Mouse (Mus musculus) layer of hippocampus, postnatal 10 days (tissue): ENCODE measurements around the gene Kcnk1. TPM values are rescaled to one million over a fixed set of nuclear protein-coding genes. Genes with fewer than 3 reads are reported as not detected.

Experiments
- DNase-seq, 2 experiments: peaks; one replicate each; pipeline ENCODE4 v3.0.0; 2021; ENCODE audit warnings: low spot score in 2 of 2
- total RNA-seq, 2 experiments: library from RNA; stranded (reverse); gene quantifications; 2 replicates each; pipeline ENCODE4 v1.2.3; 2021

Gene Kcnk1
- total RNA-seq, 2 experiments from 2014 or later: 62.5 to 67.6 TPM

DNA sequence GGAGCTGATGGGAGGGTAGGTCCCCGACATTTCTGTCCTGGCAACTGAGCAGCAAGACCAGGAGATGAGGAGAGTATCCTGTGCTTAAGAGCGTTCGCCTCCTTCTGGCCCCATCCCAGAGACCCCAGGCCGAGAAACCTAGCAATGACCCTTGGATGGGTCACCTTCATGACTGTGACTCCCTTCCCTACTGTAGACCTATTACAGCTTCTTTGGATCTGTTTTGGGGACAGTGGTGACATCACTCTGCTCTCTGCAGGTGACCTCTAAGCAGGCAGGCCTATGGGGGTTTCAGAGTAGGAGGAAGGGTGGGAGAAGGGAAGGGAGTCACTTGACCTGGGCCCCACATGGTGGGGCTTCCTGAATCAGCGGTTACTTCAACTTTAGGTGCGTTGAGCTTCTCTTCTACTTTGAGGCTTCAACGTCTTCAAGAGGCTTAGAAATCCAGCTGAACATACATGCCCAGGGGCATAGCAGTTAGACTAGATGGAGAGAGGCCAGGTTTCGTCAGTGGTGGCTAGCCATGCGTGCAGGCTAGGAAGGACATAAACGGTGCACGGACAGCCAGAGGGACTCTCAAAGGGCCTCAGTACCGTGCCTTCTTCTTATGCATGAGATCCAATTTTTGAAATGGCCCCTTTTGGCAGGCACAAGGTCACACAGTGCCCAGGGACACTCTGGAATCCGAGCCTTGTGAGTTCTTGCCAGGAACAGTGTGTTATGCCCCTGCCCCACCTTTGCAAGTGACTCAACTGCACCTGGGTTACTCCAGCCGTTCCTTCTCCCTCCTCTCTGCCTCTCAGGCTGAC lies 1.3 kb downstream of the Kcnk1 start:
- peak in 1 of 2 experiments; percentile 36 for DNase-seq

DNA sequence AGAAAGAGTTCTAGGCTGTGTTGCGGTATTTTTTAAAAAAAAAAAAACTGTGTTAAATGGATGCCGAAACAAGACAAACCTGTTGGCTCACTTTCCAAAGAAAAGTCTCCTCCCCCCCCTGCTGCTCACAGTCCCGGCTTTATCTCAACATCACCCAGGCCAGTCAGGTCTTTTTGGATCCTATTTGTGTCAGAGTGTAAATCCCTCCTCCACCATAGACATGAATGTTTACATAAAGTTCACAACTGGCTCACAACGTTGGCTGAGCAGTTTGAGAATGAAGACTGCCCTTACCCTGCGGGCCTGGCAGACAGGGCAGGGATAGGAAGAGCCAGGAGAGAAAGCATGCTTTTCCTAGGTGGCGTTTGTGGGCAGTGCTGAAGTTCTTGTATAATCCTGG lies 2.0 kb downstream of the Kcnk1 start:
- no peak for DNase-seq

DNA sequence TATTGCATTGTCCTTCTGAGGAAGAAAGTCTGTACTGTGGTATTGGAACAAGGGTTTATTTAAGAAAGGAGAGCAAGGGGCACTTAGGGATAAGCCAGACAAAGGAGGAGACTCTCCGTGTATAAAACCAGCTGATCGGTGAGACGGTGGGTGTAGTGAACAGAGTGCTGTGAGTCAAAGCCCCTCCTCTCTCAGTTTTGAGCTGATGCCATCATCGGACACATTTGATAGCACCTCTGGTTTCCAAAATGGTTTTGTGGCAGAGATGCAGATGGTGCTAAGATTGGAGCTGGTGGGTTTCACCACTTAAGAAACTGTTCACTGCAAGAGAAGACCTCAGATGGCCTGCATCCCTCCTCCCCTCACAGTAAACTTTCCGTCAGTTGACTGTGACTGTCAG lies 2.6 kb downstream of the Kcnk1 start:
- no peak for DNase-seq

DNA sequence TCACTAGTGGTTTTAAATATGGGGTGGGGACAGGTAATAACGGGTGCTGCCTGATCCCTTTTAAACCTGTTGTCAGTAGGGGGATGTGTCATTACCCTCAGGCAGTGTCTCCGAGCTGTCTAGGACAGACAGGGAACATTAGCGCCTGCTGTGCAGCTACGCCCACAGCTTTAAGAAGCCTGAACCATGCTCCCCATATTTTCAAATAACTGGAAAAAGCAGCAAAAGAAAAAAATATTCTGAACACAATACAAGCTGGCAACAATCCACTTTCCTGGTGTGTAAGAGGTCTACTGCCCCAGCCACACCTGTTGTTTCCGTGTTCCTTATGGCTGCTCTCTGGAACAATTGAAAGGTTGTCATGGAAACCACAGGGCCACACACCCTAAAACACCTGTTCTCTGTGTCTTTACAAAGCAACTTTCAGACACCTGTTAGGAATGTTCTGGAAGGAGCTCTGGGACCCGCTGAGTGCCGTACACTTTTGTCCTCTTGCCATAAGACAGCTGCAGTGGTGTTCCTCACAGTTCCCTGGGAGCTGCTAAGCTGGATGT lies 4.9 kb downstream of the Kcnk1 start:
- no peak for DNase-seq

DNA sequence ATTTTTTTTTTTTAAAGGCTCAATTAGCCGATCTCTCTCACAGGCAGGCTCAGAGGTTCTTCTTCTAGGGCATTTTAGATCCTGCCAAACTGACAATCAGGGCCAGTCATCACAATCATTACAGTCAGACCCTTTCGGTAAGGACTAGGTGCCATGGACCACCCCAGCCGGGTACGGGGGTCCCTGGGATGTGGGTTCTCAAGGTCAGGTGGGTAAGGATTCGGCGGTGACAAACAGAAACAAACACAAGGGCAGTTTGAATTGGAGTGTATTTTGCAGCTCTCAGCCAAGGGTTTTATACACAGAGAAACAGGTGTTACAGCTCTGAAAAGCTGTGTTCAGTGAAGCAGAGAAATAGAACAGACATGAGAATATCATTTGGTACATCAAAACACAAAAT lies 8.6 kb downstream of the Kcnk1 start:
- no peak for DNase-seq

DNA sequence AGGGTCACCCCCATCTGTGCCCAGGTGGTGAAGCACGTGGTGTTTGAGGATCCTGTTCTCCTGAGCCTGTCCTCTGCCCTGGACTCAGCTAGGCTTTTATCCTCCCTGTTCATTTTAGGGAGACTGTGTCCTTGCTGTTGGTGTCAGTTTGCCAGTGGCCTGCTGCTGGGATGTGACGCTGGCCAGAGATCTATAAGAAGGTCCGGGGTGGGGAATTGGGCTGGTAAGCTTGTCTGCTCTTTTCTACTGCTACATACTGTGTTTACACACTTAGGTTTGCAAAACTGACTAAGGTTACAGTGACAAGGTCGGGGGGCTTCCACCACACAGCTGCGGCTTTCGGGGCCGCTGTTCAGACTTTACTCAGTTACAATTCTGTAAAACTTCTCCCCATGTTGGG lies 10.0 kb downstream of the Kcnk1 start:
- DNase-seq: no peak

DNA sequence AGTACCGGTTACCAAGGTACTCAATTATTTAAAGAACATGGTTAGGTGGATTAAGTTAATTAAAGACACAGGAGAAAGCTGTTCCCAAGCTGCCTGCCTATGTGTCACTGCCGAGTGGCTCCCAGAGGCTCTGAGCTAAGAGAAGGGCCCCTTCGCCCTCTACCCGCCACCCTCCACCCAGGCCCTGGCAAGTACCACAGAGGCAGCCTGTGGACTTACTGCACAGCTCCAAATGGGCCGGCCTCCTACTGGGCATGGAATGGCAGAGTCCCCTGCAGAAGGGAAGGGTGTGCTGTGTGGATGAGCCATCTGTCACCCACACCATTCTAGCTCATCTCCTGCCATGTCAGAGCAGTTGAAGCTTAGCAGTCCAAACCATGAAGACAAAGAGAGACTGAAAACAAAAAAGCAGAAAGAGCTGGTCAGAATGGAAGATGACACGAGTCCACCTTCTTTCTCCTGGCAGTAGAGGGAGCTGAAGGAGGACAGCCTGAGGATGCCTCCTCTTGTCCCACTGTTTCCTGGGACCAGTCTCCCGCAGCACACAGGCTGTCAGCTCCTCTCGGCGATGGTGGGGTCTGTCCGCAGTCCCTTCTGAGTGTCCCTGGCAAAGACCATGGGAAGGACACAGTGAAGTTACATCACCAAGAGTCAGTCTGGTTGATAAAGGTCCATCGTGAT lies 11.5 kb downstream of the Kcnk1 start:
- peak in 1 of 2 experiments; percentile 58 for DNase-seq

DNA sequence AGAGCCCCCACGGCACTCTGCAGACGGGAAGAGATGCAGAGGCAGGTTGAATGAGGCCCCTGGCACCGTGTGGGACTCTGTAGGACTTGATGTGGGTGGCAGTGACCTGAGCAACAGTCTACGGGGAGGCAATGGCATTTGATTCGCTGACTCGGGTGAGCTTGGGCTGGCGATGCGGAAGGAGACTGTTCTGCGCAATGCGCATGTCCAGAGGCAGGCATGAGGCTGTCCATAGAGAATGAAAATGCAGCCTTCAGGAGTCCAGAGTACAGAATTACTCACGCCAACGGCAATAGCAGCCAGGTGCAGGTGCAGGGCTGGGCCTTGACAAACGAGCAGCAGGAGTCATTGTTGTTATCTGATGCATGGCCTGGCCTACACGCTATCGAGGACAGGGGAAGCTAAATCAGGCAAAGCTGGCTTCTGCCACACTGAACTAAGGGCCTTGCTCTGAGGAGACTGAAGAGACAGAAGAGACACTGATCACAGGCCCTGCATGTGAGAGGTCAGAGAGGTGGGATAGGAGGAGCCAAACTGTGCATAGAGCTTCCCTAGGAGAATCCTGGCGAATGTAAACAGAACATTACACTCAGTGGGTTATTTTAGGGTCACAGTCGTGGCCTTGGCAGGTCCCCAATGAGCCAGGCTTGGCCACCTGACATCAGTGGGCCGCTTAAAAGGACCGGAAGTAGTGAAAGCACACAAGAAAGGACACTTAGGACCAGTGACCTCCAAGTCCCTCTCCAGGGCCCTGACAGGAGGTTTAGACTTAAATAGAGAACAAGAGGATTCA lies 12.8 kb downstream of the Kcnk1 start:
- no peak for DNase-seq

DNA sequence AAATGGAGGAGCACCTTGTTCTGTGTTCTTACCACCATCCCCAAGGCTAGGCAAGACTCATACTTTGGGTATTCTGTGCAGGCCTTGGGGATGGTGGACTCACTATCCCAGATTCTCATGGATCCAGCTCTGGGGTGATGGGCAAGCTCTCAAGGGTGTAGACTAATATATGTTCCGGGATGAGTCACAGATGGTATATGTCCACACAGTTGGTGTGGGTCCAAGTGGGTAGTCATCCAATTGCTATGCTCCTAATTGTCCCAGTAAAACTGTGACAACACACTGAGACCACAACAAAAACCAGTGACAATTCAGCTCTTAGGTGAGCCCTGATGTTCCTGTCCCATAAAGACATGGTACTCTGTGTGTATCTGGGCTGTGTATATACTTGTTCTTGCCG lies 14.0 kb downstream of the Kcnk1 start:
- no peak for DNase-seq

DNA sequence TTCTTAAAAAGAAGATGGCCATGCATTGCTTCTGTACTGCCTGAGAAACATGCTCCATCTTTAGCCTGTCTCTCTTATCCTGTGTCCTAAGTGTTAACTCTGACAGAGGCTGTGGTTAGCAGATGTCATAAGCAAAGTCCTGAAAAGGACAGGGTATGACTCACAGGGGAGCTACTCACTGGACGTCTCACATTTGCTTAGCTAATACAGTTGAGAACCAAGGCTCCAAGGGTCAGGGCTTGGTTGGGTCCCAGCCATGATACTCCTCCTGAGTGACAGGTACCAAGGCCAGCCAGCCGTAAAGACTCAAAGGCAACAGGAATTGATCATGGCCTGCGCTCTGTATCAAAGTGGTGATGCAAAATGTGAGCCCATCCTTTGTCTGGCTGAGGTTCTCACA lies 15.9 kb downstream of the Kcnk1 start:
- no peak for DNase-seq

DNA sequence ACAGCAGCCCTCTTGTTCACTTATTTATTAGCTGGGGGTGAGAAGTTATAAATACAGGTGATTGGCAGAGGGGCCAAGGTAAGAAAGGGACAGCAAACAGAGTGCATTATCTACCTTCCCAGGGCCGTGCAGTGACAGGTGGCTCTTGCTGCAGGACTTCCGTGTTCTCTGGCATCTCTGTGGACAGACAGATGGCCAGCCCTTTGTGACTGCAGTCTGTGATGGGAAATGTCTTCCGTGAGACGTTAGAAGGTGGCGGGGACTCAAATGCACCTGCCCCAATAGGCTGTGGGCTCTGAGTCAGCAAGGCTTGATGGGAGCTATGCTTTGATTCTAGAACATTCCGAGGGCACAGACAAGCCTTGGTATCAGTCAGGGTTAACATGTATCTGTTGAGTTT lies 17.4 kb downstream of the Kcnk1 start:
- DNase-seq: no peak

DNA sequence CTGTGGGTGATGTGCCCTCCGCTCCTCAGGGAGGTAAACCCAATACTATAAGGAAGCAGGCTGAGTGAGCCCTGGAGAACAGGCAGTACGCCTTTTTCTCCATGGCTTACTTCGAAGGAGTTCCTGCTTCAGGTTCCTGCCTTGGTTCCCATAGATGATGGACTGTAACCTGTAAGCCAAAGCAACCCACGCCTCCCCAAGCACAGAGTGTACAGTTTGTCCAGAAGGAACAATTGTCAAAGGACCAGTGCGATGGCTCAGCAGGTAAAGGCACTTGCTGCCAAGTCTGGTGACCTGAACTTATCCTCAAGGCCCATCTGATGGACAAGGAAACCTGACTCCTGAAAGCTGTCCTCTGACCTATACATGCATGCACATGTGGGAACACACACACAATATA lies 18.7 kb downstream of the Kcnk1 start:
- no peak for DNase-seq

DNA sequence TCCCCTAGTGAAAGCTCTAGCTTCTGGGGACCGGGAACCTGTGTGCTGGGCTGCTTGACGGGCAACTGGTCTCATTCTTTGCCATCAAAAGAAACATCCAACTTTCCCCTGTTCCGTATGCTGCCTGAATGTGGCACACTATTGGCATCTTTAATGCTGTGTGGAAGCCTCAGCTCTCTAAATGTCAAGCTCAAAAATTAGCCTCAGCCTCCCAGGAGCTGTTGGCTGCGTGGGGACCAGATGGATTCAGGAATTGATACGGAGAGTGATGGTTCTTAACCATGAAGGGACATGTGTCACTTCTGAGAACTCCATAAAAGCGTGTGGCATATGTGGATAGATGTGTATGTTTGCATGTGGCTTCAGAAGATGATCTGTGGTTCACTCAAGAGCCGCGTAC lies 27.0 kb downstream of the Kcnk1 start:
- DNase-seq: no peak

DNA sequence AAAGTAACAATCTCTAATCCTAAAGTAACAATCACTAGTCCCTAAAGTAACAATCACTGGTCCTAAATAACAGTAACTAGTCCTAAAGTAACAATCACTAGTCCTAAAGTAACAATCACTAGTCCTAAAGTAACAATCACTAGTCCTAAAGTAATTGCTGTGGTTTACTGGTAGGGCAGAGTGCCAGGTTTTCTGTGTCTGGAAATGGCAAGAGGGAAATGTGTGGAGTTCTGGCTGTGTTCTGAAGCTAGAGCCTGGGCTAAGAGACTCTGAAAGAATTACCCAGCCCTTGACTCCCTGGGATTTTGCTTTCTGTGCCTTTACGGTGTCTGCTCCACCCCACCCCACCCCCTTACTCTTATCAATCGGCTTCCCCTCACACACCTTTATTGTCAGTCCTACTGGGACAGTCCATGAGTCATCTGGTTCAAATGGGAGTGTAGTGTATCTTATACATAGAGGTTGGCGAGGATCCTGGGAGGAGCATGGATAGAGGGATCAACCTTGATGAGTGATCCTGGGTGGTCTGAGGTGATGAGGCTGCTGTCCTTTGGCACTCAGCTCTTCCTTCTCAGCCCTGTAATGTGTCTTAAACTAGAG lies 28.8 kb downstream of the Kcnk1 start:
- DNase-seq: no peak

DNA sequence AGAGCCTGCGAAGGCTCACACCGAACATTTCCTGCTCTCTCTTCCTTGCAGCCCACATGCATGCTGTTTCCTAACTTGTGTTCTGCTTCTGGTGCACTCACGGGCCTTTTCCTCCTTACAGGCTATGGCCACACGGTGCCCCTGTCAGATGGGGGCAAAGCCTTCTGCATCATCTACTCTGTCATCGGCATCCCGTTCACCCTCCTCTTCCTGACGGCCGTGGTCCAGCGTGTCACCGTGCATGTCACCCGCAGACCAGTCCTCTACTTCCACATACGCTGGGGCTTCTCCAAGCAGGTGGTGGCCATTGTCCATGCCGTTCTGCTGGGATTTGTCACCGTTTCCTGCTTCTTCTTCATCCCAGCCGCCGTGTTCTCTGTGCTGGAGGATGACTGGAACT lies 29.9 kb downstream of the Kcnk1 start:
- no peak for DNase-seq

DNA sequence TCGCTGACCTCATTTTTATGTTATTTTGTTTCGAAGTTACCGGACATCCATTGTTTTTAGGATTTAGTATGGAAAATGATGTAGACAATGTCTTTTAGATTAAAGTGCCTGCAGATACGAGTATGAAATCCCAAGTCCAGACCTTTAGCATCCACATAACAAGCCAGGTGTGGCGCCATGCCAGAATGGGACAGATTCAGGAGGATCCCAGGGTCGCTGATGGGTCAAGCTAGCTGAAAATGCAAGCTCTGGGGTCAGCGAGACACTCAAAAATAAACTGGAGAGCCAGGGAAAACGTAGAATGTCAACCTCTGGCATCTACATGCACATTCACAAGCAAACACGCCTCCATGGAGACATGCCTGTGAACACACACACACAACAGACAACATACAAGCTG lies 31.2 kb downstream of the Kcnk1 start:
- no peak for DNase-seq

DNA sequence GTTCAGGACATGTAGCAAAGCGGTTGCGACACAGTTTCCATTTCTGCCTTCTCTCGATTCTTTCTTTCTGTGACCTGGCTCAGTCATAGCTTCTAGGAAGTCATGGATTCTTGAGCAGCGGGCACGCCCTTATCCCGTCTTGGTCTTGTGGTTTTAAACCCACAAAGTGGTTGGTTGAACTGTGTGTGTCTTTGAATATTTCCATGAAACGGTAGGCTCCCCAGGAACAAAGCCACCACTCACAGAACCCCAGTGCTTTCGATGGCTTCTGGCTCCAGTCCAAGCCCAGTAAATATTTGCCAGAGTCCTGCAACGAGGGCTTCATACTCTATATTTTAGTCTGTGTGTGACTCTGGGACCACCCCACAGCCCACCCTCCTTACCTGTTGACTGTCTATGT lies 31.6 kb downstream of the Kcnk1 start:
- no peak for DNase-seq

DNA sequence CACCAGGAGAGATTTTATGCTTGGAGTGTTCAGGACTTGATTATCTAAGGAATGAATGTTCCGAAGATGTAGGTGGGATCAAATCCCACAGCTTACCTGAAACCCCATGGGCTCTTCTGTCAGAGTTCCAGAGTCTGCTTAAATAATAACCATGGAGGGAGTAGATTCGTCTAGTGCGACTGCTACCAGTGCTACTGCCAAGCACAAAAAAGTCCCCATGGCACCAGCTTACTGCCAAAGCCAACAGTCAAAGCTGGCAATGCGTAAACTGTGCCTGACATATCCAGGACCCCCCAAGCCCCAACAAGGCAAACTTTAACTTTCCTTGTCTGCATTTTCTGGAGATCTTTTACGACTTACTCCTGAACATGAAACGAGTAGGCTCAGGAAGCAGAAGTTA lies 32.5 kb downstream of the Kcnk1 start:
- no peak for DNase-seq

DNA sequence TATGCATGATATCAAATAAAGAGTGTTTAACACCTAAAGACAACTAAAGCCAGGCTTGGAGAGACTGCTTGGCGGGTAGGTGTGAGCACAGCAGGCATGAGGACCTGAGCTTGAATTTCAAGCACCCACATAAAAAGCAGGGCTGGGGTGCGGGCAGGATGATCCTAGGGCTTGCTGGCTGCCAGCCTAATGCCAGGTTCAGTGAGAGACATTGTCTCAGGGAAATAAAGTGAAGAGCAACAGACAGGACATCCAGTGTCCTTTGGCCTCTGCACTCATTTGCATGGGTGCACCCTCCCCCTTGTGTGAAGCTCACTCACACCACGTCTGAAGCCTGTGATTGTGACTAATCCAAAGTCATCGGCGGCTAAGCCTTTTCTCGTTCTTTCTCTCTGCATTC lies 34.0 kb downstream of the Kcnk1 start:
- DNase-seq: no peak

DNA sequence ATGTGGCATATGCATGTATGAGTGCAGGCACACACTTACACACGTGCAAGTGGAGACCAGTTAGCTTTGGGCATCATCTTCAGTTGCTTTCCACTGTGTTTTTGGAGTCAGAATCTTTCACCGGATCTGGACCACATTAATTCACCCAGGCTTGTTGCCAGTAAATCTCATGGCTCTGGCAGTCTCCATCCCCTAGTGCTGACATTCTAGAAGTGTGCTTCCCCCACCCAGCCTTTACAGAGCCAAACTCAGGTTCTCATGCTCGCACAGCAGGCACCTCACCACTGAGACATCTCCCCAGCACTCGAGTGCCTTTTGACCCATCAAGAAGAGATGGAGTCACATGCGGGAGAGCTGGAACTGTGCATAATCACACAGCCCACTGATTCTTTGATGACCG lies 37.8 kb downstream of the Kcnk1 start:
- DNase-seq: no peak

DNA sequence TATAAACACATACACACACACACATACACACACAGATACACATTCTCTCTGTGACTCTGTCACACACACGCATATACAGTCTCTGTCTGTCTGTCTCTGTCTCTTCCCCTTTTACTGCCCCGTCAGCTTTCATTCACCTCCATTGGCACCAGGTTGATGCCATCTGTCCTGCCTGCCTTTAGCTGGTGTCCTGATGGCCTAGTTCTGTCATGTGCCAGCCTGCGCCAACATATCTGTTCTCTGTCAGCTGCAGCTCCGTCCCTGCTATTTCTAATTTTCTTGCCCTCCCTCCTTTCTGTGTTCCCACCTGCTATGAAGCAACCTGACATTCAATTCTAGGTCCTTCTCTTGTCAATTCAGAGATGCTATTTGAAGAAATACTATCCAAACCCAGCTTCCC lies 40.1 kb downstream of the Kcnk1 start:
- peak; percentile 48 to 49 for DNase-seq
